Mouse (Mus musculus) kidney, embryonic 16.5 days (tissue): ENCODE data around the gene Inafm2. TPM values are rescaled to one million over a fixed set of nuclear protein-coding genes. Genes with fewer than 3 reads are reported as not detected.
A peak's percentile ranks its signal among the peaks of the same experiment; 100 is the strongest.

Source experiments
- ATAC-seq: fragments of 200-750 bp; cut with Nextera tagmentation; 2 replicates; pipeline ENCODE4 v1.8.0; 2017; ENCODE audit warnings: moderate TSS enrichment; ENCODE audit not compliant: low FRiP score, low TSS enrichment
- H3K27ac ChIP-seq: fragments of 300-500 bp; sonication (generic); 2 replicates; pipeline ENCODE4 v1.5.1; 2014; ENCODE audit warnings: low read length
- H3K27me3 ChIP-seq: fragments of 300-500 bp; sonication (generic); 2 replicates; pipeline ENCODE4 v1.6.1; 2014; ENCODE audit warnings: low read length, control low read depth, mixed read lengths; ENCODE audit not compliant: insufficient read depth
- H3K36me3 ChIP-seq: fragments of 300-500 bp; sonication (generic); 2 replicates; pipeline ENCODE4 v1.6.1; 2014; ENCODE audit warnings: low read length, control low read depth, mixed read lengths; ENCODE audit not compliant: insufficient read depth
- H3K4me1 ChIP-seq: fragments of 300-500 bp; sonication (generic); 2 replicates; pipeline ENCODE4 v1.6.1; 2014; ENCODE audit warnings: low read length, control low read depth, mixed read lengths; ENCODE audit not compliant: insufficient read depth
- H3K4me2 ChIP-seq: fragments of 300-500 bp; sonication (generic); replicated peaks from 2 replicates; pipeline ENCODE4 v1.6.1; 2014; ENCODE audit warnings: low read depth, low read length
- H3K4me3 ChIP-seq: fragments of 300-500 bp; sonication (generic); 2 replicates; pipeline ENCODE4 v1.5.1; 2014; ENCODE audit warnings: mild to moderate bottlenecking, low read length
- H3K9ac ChIP-seq: fragments of 300-500 bp; sonication (generic); replicated peaks from 2 replicates; pipeline ENCODE4 v1.6.1; 2014; ENCODE audit warnings: low read length
- H3K9me3 ChIP-seq: fragments of 300-500 bp; sonication (generic); 2 replicates; pipeline ENCODE4 v1.6.1; 2016; ENCODE audit warnings: low read length, control low read depth
- WGBS: fragments of 180-500 bp; shearing (Covaris S2); extraction: QIAGEN DNeasy Blood & Tissue Kit; methylation state at CpG from one replicate; pipeline ENCODE4 v1.1.7; 2014; 5-methylcytosine and 5-hydroxymethylcytosine counted together
- polyA plus RNA-seq: library from polyadenylated mRNA; unstranded; fragments of >200 nt; fragmentation: Nextera tagmentation; extraction: Ambion mirVana; gene quantifications from 2 replicates; pipeline ENCODE4 v1.2.1, GENCODE M21; 2015

Inafm2 gene
- polyA plus RNA-seq, result 15.2 and 16.3 TPM in 2 replicates

DNA sequence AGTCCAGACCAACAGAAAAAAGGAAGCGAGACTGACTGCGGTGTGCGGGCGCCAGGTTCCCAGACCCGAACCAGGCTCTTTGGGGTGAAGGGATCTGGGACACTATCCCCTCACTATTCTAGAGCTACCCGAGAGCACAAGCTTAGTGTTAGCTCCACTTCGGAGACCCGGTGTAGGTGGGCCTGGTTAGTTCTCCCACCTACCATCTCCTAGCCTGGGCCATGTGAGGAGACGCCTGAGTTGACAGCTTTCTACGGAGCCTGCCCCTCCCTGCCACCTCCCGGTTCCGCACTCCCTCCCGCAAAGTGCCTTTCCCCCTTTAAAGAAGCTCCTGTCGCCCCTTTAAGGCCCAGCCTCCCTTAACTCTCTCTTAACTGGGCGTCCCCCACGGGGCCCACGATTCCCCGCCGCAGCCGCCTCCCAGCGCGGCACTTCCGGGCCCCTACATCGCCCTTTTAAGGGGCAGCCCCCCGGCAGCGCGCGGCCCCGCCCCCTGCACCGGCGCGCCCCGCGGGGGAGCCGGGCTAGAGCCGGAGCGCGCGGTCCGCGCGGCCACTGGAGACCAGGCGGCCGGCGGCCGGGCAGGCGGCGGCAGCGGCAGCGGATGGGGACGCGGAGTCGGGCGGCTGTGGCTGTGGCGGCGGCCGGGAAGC, at the start of gene Inafm2:
Gene Inafm2 (plus strand): TSS at position 527 of the 653 bp plus-strand sequence.
- WGBS, result under 1% methylated on average over 49 of the region's 57 CpGs
- H3K36me3 ChIP-seq, result no peaks in the 10 kb centered on the region
- peaks cover 17% of the 10 kb centered on the region for H3K27me3 ChIP-seq
- peak within 1 kb of the TSS; percentile 94 for H3K4me2 ChIP-seq
- peak within 1 kb of the TSS; percentile 77 for H3K4me3 ChIP-seq
- peak within 1 kb of the TSS; percentile 77 for H3K9ac ChIP-seq
- H3K27ac ChIP-seq, result no peak within 1 kb of the TSS
- no peaks in the 10 kb centered on the region for H3K9me3 ChIP-seq
- peak; percentile 96 for ATAC-seq
- peaks cover 17% of the 10 kb centered on the region for H3K4me1 ChIP-seq

DNA sequence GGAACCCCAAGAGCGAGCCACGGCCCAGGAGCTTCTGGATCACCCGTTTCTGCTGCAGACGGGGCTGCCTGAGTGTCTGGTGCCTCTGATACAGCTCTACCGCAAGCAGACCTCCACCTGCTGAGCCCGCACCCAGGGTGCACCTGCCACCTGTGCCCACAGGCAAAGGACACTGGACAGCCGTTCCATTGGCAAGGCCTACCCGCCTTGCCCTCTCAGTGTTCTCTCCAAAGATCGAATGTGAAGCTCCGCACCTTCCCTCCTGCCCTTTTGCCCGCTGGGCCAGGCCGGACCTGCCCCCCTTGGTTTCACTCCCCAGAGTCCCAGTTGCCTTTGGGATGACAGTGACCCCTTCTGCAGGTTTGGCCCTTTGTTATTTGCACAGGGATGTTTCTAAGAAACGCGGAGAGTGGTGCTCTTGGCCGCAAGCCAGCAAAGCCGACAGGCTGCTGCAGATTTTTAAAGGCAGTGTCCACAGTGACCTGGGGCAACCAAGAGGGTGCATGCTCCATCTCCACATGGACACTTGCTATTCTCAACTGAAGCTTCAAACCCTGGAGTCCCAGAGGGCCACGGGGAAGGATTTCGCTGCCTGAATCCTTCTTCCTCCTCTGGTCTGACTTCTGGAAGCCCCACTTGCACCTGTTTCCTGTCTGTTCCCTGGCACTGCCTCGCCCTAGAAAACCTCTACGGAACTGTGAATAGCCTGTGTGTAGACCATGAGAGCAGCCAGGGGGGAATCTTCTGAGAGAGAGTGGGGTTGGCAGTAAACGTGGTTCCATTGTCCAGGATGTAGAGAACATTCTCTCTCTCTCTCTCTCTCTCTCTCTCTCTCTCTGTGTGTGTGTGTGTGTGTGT, 48.9 kb upstream of the Inafm2 start:
- Histone ChIP-seq H3K27me3 (peaks cover 51% of the 10 kb centered on the region), H3K9me3 (no peaks in the 10 kb centered on the region), H3K4me2 (no peak overlapping the region), H3K4me3 (no peak overlapping the region), H3K27ac (no peak overlapping the region), H3K4me1 (peaks cover 12% of the 10 kb centered on the region), H3K9ac (no peak overlapping the region), H3K36me3 (no peaks in the 10 kb centered on the region)
- WGBS, result 36% methylated on average over 21 of the region's 21 CpGs
- ATAC-seq, result no peak

DNA sequence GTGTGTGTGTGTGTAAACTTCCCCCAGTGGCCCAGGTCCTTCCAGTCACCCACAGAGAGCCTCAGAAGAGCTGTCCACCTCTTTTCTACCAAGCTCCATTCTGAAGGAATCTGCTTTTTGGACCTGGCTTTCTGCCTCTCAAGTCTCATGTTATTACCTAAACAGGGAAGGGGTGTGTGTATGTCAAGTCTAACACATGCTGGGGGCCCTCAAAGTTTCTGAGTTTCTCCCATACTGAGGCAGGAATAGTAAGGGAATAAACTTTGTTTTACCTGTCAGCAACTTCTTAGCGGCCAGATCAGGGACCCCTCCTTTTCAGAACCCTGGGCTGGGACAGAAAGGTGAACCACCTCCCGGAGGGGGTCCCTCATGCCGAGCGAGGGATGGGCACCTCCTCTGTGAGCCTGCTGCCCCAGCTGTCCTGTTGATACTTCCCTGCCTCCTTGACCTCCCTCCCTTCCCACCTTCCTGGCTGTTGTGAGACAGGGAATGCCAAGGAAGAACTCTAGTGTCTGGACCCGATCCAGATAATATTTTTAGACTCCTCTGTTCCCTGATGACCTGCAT, 48.2 kb upstream of the Inafm2 start:
- ATAC-seq, result no peak
- no peak overlapping the region for H3K27ac ChIP-seq
- H3K27me3 ChIP-seq, result peaks cover 58% of the 10 kb centered on the region
- no peaks in the 10 kb centered on the region for H3K9me3 ChIP-seq
- H3K4me2 ChIP-seq, result no peak overlapping the region
- H3K9ac ChIP-seq, result no peak overlapping the region
- H3K36me3 ChIP-seq, result no peaks in the 10 kb centered on the region
- H3K4me3 ChIP-seq, result no peak overlapping the region
- WGBS, result 25% methylated on average over 5 of the region's 5 CpGs
- peaks cover 15% of the 10 kb centered on the region for H3K4me1 ChIP-seq

GRCm38 (mm10) chr2:118697955-118698354, 47.6 kb upstream of the Inafm2 start:
- Histone ChIP-seq H3K4me3 (no peak overlapping the region), H3K27me3 (peaks cover 64% of the 10 kb centered on the region), H3K9me3 (no peaks in the 10 kb centered on the region), H3K27ac (no peak overlapping the region), H3K36me3 (no peaks in the 10 kb centered on the region), H3K4me2 (no peak overlapping the region), H3K4me1 (peaks cover 21% of the 10 kb centered on the region), H3K9ac (no peak overlapping the region)
- 23% methylated on average over 7 of the region's 7 CpGs for WGBS
- no peak for ATAC-seq

DNA sequence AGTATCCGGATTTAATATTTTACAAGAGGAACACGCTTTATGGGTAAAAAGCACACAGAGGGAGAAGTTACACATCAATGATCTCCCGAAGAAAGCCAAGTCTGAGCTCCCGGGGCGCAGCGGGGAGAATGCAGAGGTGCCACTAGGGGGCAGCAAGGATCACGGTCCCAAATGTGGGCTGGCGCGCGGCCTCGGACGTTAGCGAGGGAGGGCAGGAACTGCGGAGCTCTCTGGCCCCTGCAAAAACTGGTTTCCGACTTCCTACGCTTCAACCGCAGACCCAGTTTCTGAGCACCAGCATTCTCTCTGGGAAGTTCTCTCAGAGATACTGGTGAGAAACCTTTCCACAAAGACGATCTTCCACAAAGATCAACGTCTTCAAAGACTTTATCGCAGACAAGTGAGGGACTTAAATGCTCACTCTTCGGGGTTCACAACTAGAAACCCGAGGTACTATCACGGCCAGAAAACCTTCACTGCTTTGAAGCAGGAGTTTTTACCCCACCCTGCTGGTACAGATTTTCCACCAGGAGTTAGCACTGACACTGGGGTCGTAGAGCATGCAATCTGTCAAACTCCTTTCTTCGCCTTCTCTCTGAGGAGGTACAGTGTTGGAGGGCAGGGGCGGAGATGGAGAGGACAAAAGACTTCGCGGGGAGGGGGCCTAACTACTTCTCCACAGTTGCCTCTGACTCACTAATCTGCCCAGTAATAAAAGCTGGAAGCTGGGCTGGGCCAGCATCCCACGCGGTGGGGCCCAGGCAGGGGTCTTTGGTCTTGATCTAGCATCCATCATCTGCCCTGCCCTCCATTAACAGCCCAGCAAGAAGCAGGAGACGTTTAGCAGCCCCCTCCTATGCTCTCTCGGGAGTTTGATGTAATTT, 45.1 kb upstream of the Inafm2 start:
- Histone ChIP-seq H3K4me3 (peak overlapping the region; percentile 25), H3K27me3 (peaks cover 82% of the 10 kb centered on the region), H3K9me3 (no peaks in the 10 kb centered on the region), H3K27ac (no peak overlapping the region), H3K4me2 (peak overlapping the region; percentile 49), H3K36me3 (no peaks in the 10 kb centered on the region), H3K4me1 (peaks cover 34% of the 10 kb centered on the region), H3K9ac (peak overlapping the region; percentile 17; the same call in 1 of the 2 replicates)
- WGBS, result 3% methylated on average over 32 of the region's 32 CpGs
- ATAC-seq, result peak; percentile 34; the same call in 1 of the 2 replicates

DNA sequence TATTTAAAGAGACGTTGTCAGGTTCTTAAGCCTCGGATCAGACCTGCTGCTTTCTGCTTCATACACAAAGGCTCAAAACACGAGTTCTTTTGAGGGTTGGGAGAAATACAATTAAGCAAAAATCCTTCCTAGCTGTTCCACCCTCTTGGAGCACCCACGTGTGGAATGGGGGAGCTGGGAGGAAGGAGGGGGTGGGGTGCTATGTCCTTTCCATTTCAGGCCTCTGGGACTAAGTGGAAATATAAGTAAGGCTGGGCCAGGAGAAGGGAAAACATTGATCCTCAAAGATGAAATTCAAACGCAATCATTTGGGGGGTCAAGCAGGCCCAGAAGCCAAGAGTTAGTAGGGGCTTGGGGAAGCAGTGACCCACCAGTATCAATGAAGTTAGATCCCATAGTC, 44.4 kb upstream of the Inafm2 start:
- no peak overlapping the region for H3K4me3 ChIP-seq
- no peak overlapping the region for H3K9ac ChIP-seq
- no peak for ATAC-seq
- no peak overlapping the region for H3K4me2 ChIP-seq
- H3K9me3 ChIP-seq, result no peaks in the 10 kb centered on the region
- WGBS, result 17% methylated on average over 5 of the region's 5 CpGs
- peaks cover 34% of the 10 kb centered on the region for H3K4me1 ChIP-seq
- H3K36me3 ChIP-seq, result no peaks in the 10 kb centered on the region
- H3K27ac ChIP-seq, result no peak overlapping the region
- peaks cover 86% of the 10 kb centered on the region for H3K27me3 ChIP-seq

GRCm38 (mm10) chr2:118701971-118702882, 43.3 kb upstream of the Inafm2 start:
- 0 out of 2 replicates have a peak overlapping the region, but pooled peaks have one; percentile 20 for H3K9ac ChIP-seq
- 5% methylated on average over 51 of the region's 51 CpGs for WGBS
- ATAC-seq, result peak; percentile 7; the same call in 1 of the 2 replicates
- H3K9me3 ChIP-seq, result no peaks in the 10 kb centered on the region
- H3K27me3 ChIP-seq, result peaks cover 86% of the 10 kb centered on the region
- no peak overlapping the region for H3K27ac ChIP-seq
- H3K36me3 ChIP-seq, result no peaks in the 10 kb centered on the region
- peaks cover 34% of the 10 kb centered on the region for H3K4me1 ChIP-seq
- H3K4me2 ChIP-seq, result peak overlapping the region; percentile 72
- peak overlapping the region; percentile 49 for H3K4me3 ChIP-seq

- WGBS, result under 1% methylated on average over 87 of the region's 93 CpGs
- Histone ChIP-seq H3K4me1 (peaks cover 30% of the 10 kb centered on the region), H3K27me3 (peaks cover 88% of the 10 kb centered on the region), H3K9me3 (no peaks in the 10 kb centered on the region), H3K36me3 (no peaks in the 10 kb centered on the region), H3K9ac (peak overlapping the region; percentile 20; the same call in 1 of the 2 replicates), H3K27ac (no peak overlapping the region), H3K4me3 (peak overlapping the region; percentile 49), H3K4me2 (peak overlapping the region; percentile 72)
- peak; percentile 29; the same call in 1 of the 2 replicates for ATAC-seq
These were observed 42.4 kb upstream of the Inafm2 start for GRCm38 (mm10) chr2:118702883-118703761.
